Mouse (Mus musculus) lung, postnatal 0 days (tissue): ENCODE measurements around the gene Dock4.

Experiments
- CTCF ChIP-seq: IDR thresholded peaks from 2 replicates; pipeline ENCODE4 v1.5.1; 2016; ENCODE audit warnings: antibody characterized with exemption, mild to moderate bottlenecking
- EP300 ChIP-seq: IDR thresholded peaks from 2 replicates; pipeline ENCODE4 v1.6.1; 2016; ENCODE audit warnings: antibody characterized with exemption, mild to moderate bottlenecking, control low read depth

GRCm38 (mm10) chr12:40538780-40539179, 93.0 kb downstream of the Dock4 start:
- TF ChIP-seq CTCF (no peak), EP300 (no peak)
